Mouse (Mus musculus): ENCODE results near the gene Gm37240.
A peak's percentile ranks its signal among the peaks of the same experiment; 100 is the strongest.
"Not testable (repeated sequence)": the region's sequence is repeated elsewhere in the genome, so short reads cannot be mapped to it uniquely, and the experiment has no call there.

Gm37240 gene

DNA sequence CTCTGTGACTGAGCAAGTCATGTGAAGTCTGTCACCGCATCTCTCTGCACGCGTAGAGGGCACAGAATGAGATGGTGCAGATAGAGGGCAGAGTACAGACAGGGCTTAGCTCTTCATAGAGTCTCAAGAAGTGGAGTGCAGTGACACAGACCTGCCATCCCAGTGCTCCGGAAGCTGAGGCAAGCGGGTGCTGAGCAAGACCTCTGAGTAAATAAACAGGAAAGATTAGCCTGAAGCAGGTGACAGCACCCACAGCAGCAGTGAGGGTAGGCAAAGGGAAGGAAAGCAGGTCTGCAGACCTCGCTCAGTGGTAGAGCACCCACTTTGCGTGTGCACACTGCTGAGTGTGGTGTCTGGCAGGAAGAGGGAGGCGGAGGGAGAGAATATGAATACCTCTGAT lies 1205.6 kb downstream of the Gm37240 start:
- ATAC-seq (ENCODE audit: low TSS enrichment) = no peak

DNA sequence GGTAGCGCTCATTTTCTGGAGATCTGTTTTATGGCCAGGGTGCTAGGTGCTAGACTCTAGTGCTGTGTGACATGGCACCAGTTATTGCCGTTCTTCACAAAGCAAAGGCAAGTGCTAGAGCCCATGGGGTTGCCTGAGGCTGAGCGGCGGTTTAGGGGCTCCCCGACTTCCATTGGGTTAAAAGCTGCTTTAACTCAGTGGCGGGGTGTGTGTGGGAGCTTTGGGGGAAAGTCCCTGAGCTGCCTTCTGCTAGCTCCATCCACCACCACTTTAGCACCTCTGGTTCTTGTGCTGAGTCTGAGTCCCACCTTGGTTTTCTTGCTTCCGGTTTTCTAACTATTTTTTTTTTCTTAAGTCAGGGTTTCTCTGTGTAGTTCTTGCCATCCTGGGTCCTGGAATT lies 1207.3 kb downstream of the Gm37240 start:
- ATAC-seq (ENCODE audit: low TSS enrichment) = no peak

DNA sequence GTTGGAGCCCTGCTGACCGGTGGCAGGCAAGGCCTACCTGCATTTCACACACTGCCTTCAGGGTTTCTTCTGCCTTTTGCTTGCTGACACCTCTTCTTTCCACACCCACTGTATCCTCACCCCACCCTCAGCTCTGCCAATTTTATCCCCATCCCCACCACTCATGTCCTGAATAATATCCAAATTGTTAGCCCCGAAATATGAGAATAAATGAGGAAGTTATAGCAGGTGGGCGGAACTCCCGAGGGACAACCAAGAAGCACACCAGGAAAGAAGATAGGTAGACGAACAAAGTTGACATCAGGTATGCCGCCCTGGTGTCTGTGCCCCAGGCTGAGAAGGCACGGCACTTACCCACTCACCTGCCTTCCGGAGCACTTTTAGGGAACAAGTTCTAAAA lies 1207.8 kb downstream of the Gm37240 start:
- no peak for ATAC-seq (ENCODE audit: low TSS enrichment)

DNA sequence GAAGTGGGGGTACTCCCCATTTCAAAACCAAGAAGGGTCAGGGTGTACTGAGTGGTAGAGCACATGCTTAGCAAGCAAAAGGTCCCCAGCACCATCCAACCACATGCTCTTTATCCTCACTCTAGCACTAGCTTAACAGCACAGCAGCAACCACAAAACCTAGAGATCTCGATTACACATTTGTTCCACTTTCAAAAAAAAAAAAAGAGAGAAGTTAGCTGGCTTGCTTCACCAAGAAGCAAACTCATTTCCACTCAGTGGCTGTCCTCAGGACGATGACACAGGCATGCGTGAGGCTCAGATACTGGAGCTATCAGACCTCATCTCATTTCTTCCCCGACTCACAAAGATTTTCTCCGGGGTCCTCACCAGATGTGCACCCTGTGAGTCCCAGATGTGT lies 1208.4 kb downstream of the Gm37240 start:
- ATAC-seq (ENCODE audit: low TSS enrichment) = no peak

DNA sequence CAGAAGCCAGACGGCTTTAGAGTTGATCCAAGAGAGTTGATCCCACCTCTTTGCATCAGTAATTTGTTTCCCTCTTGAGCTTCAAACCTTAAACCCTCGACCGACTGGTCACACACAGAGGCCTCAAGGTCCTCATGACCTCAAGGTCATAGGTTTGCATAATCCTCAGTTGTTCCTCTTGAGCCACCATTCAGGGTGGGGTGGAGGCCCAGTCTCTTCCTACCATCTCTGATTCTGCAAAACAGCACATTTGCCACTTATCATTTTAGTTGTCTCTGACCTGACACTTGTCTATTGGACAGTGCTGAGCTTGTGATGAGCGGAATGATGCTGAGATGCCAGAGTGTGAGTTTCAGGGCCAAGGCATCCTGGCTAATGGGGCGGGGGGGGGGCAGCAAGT lies 1211.6 kb downstream of the Gm37240 start:
- no peak for ATAC-seq (ENCODE audit: low TSS enrichment)

DNA sequence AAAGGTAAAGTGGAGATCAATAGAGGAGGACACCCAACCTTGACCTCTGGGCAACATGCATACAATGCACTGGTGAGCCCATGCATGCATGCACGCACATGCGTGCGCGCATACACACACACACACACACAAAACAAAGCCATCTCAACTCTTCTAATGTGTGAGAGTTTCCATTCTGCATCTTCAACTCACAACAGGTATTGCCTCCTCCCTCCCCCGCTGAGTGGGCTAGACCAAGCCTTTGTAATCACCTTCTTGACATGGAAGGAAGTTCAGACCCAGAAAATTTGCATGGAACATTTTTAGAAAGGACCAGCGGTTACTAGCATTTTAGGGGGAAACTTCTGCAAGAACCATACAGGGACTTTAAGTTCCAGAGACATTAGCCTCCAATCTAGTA lies 1213.8 kb downstream of the Gm37240 start:
- no peak for ATAC-seq (ENCODE audit: low TSS enrichment)

DNA sequence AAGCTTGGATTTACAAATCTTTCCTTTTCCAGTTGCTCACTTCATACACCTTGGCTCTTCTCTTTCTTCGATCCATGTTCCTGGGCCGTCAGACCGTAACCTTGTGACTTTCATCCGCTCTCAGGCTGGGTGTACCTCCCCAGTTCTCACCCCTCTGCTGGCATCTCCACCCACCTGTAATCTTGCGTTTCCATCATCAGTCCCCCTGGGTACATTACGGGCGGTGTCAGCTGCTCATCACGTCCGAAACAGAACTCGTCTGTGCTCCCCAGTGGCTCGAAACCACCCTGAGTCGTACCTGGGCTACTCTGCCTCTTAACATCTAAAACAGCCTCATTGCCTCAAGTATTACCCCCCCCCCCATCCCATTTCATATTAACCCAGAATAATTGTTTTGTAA lies 1215.2 kb downstream of the Gm37240 start:
- ATAC-seq (ENCODE audit: low TSS enrichment) = no peak

DNA sequence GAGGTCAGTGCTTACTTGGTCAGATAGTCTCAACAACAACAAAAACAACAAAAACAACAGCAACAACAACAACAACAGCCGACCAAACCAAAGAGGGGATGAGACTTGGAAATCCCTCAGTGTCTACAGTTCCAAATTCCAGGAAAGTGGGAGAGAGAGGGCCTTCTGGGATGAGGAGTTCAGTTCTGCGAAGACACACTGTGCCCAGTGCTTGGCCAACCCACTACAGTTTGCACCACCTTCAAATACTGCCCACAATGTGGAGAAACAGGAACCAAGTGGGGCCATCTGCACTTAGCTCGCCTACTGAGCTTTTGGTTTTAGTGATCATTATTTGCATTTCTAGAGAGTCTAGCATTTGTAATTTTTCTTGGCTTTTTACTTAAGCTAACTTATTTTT lies 1218.4 kb downstream of the Gm37240 start:
- ATAC-seq (ENCODE audit: low TSS enrichment) = no peak

DNA sequence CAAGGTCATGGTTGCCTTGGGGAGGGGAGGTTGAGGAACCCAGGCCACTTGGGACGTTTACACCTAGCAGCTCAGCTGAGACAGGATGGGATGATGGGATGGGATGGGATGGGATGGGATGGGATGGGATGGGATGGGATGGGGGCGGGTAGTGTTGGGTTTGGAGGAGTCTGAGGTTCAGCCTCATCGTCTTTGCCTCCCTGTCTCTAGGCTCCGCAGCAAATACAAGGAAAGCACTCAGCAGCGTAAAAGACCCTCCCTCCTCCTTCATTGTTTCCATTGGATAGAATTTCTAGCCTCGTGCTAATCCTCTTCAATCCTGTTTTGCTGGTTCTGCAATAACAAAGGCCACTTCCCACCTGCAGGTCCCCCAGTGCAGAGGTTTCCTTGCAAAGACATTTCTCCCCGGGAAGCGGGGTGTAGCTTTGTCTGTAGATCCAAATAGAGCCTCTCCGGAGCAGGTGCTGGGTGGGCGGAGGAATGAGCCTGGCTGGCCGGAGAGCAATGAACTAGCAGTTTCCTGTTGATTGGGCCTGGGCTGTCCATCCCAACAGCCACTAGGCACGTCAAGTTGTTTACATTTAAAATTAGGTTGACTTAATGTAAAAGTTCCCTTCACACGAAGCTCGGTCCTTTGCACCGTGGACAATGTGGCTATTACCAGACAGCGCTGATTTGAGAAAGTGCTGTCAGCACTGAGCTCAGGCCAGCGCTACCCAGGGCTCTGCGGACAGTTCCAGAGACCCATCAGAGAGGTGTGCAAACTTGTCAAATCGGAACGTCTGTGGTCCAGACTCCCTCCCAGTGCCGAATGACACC lies 1221.9 kb downstream of the Gm37240 start:
- ATAC-seq (ENCODE audit: low TSS enrichment) = peak; percentile 65

DNA sequence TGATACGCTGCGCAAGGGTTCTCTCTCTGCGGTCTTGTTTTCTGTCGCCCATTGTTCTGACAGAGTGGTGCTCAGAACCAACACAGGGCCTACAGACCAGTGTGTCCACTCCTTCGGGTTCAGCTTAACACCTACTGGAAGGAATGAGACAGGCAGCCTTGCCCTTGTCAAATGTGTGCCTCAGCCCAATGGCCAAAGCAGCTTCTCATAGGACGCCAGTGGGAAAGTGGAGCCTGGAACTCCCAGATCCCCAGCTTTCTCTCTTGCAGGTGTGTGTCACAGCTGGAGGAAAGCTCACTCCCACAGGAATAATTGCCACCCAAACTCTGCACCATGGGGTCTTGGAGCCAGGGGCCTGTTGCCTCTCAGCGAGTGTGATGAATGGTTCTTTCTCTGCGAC lies 1222.6 kb downstream of the Gm37240 start:
- no peak for ATAC-seq (ENCODE audit: low TSS enrichment)

DNA sequence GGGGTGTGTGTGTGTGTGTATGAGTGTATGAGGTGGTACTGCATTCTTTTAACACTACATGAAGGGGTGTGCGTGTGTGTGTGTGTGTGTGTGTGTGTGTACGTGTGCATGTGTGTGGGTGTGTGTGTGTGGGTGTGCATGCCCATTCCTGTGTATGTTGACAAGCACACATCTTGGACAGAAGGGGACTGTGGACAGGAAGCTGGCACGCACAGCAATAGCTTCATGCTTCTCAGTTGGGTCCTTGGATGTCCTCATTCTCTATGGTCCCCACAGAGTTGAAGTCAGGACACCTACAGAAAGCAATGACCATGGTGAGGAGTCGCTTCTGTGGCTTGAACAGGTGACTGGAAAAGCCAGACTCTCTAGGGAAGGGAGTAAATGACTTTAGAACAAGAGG lies 1223.5 kb downstream of the Gm37240 start:
- ATAC-seq (ENCODE audit: low TSS enrichment) = no peak

DNA sequence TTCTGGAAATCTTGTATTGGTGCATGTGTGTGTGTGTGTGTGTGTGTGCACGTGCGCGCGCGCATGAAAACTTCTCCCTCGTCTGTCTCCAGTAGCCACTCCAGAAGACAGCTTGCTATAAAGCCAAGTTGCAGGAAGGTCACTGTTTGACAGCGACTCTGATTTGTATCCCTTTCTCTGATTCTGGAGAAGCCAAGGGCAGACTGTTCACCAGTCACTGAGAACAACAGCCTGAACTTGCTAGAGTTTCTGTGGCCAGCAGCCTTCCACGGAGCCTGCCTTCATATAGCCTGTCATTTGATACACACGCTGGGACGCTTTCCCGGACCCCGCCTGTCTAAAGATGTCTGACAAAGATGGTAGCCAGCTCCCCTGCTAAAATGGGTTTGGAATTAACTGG lies 1224.2 kb downstream of the Gm37240 start:
- no peak for ATAC-seq (ENCODE audit: low TSS enrichment)

DNA sequence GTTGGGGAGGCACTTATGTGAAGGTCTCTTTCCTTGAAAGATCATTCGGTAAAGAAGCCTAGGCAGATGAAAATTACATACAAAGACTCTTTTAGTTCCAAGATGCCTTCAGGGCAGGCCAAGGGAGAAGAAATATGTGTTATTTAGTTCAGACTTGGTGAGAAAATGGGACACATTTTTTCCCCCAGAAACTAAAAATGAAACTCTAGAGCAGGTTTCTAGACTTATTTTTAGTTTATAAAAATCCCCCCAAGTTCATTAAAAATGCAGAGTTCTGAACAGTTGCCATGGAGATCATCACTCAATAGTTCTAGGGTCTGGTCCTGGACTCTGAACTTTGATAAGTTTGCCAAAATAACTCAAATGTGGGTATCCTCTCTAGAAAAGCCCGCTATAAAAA lies 1226.9 kb downstream of the Gm37240 start:
- ATAC-seq (ENCODE audit: low TSS enrichment) = no peak

DNA sequence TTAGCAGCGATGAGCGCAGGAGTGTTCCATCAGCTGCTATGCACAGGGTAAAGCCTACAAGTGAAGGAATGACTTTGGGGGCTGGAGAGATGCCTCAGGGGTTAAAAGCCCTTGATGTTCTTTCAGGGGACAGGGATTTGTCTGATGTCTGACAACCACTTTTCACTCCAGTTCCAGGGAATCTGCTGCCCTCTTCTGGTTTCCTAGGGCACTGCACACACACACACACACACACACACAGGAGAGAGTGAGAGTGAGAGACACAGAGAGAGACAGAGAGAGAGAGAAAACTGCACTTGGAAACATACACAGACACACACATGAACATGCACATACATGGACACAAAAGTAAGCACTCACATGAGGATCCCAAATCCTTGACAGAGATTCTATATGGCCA lies 1228.4 kb downstream of the Gm37240 start:
- no peak for ATAC-seq (ENCODE audit: low TSS enrichment)

DNA sequence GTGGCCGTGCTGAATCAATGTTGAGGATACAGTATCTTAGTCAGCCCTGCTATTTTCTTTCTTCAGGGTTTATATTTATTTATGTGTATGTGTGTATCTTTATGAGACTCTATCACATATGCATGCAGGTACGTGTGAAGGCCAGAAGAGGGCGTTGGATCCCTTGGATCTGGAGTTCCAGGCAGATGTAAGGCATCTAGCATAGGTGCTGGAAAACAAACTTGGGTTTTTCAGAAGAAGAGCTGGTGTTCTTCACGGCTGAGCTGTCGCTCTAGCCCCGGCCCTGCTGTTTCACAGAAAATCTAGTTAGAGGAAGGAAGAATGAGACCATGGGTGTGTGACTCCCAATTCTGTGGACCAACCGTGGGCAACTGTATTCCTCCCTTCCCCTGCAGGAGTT lies 1229.3 kb downstream of the Gm37240 start:
- no peak for ATAC-seq (ENCODE audit: low TSS enrichment)

DNA sequence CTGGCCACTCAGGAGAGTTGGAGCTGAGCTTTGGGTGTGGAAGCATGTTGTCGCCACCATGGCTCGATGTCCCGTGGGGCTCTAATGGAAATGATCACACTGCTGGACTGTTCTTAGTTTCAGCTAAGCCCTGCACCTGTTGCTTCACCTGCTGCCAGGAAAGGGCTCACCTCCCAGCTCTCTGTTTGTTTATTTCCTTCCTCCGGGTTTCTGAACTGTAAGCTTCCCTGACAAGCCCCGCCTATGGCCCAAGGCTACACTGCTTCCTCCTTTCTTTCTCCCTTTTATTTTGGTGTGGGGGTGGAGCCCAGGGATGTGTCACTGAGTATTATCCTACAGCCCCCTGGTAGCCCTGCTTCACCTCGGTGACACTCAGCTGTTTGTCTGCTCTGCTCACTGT lies 1230.1 kb downstream of the Gm37240 start:
- no peak for ATAC-seq (ENCODE audit: low TSS enrichment)

DNA sequence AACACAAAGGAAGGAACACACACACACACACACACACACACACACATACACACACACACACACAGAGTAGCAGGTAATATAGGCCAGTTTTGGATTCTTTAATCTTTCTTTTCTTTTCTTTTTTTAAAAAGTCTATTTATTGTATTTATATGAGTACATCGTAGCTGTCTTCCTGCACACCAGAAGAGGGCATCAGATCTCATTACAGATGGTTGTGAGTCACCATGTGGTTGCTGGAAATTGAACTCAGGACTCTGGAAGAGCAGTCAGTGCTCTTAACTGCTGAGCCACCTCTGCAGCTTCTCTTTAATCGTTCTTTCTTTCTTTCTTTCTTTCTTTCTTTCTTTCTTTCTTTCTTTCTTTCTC lies 1231.5 kb downstream of the Gm37240 start:
- ATAC-seq (ENCODE audit: low TSS enrichment) = not testable (repeated sequence)

DNA sequence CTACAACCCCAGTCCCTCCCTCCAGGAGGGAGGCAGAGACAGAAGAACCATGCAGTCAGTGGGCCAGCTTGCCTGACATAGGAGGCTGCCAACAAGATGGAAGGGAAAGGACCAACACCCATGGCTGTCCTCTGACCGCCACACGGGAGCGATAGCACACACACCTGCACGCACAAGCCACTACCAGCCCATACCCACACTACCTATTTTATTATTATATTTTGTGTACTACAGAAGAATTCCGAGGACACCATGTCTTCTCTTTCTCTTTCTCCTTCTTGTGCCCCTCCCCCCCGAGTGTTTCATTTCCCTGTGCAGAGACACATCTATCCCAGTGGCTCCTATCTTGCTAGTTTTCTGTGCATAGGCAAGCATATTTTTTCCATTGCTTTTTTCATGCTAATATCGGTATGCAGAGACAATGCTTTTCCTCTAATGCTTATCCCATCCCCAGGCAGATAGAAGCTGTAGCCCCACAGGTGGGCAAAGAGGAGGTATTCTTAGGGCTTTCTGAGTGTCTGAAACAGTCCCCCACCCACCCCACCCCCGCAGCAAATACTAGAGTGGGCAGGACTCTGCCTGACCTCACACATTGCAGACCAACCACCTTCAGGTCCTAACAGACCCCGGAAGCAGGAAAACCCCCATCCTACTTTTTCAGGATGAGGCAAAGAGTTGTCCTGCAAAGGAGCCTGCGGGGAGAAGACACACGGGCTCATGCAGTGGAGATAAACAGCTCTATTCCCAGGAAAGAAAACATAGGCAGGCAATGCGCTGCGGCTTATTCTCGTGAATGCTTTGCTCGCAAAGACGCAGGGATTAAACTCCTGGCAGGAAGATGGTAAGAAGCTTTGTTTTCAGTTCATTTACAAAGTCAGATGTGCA lies 1232.2 kb downstream of the Gm37240 start:
- no peak for ATAC-seq (ENCODE audit: low TSS enrichment)

DNA sequence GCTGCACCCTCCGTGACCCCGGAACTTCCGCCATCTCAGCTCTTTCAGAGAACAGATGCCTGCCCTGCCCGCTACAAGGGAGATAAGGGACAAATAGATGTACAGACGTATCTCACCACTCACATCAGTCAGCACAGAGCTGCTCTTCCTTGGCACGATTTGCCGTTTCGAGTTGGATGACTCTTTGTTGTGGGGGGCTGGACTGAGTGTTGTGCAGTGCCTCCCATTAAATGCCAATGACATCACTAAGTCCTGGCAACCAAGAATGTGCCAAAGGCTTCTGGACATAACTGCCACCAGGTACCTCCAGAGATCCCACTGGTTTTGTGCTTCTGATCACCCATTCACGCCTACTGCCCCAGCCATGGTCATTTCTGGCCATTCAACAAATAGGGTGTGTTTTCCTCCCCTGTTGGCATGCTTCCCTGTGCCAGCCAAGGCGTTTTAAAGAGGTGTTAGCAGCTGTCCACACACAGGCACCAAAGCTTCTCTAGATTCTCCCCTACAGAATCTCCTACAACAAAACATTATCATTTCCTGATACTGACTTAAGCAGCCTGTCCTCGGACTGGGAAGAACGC lies 1233.0 kb downstream of the Gm37240 start:
- no peak for ATAC-seq (ENCODE audit: low TSS enrichment)

DNA sequence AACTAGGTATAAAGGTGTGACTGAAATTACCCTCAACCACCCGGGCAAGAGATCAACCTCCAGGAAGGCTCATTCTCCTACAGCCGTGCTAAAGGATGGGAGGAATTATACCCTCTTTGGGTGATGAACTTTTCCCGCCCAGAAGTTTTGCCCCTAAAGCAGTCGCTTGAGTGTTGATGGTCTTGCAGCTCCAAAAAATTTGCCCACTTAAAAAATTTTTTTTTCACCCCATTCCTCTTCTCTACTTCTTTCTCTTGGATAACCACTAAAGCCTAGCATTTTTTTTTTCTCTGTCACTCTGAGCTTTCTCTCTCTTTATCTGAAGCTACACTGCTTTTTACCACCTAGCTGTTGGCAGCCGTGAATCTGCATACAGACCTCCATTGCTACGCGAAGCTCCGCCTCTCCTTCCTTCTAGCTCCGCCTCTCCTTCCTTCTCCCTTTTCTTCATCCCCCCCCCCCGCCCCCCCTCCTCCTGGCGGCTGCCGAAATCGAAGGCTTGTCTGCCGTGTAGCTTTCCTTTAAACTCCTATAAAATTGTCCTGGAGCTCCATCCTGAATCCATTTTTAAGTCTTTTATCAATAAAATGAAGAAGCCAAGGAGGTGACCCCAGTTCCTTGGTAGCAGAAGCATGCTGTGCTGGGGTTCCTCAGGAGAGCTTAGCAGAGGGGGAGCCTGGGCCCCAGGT lies 1233.6 kb downstream of the Gm37240 start:
- no peak for ATAC-seq (ENCODE audit: low TSS enrichment)

DNA sequence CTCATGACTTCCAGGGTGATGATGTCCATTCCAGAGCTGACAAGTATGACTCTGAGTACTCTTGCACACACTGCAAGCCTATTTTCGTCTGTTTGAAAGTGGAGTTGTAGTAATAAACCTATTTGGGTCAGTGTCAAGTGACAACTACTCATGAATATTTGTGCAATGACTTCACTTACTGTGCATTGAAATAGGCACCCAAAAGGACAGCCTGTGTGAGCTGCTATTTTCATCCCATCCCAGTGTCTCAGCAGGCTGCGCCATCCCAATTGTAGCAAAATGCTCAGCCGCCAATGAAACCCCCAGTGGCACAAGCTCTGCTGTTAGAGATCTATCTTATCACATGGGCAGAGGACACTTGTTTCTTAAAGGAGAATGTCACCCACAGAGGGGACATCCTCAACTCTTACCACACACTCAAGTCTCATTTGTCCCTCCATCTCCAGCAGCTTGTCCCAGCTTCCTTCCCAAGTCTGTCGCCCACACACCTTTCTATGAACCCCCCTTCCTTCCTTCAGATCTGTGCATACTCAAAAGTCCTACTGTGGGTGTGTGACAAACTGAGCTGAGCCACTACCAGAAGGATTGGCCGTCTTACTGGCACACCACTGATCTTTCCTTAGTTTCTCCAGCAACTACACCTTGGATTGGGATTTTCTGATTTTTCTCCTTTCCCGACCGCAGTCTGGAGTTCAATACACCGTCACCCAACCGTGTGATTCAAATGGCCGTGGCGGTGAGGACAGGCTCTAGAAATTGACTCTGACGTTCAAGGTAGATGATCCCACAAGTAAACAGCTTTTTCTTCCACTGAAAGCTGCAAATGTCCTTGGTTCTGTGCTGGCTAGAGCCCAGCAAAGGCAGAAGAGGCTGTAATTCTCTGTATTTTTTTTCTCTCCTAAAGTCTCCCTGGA lies 1234.4 kb downstream of the Gm37240 start:
- ATAC-seq (ENCODE audit: low TSS enrichment) = peak; percentile 83
